ENCODE assay signal across 9 mouse cellular contexts in the genomic region with DNA sequence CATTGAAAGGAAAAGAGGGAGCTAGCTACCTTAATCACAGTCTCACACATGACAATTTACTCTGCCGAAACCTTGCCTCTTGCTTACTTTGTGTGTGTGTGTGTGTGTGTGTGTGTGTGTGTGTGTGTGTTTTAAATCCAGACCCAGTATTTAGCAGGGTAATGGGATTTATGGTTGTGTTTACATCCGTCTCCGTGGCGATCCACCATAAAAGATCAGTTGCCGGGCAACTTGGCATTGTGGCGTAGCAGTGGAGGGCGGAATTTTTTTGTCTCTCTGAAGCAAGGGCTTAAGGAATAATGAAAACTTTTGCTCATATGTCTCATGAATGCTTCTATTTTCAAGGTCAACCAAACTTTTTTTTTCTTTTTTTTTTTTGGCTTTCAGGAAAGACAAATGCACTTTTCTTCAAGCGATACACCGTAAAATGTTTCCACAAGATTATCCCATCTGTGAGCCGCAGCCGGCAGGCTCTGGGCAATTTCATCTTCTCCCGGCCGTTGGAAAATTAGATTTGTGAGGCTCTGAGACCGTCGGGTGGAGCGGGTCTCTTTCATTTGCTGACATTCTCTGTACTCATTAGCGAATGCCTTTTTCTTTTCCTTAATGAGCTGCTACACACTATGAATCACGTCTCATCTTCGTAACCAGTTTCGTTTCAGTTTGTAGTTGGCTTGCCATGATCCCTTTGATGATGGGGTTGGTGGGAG. TPM values are rescaled to one million over a fixed set of nuclear protein-coding genes. Genes with fewer than 3 reads are reported as not detected.
DNase-seq lines count a peak whose midpoint lies in the region; ATAC-seq and TF ChIP-seq lines count a peak whose summit lies in the region.
"Had no signal": no experiment of that assay in that cellular context is flagged by ENCODE, and none has a peak within 500 bp of the region (broad histone marks: within the 10 kb centered on the region; RNA-seq: fewer than 3 reads in every experiment).

No protein-coding gene starts in this region.

- H3K36me3 ChIP-seq in intestine, embryonic 15.5 days = no peaks in the 10 kb centered on the region
- H3K36me3 ChIP-seq in heart, adult 2 months (ENCODE audit: control insufficient read depth, insufficient read depth, low read length) = no peaks in the 10 kb centered on the region

- ATAC-seq in intestine, embryonic 15.5 days = peak; percentile 62

- no peak for TF ChIP-seq CTCF in olfactory bulb, adult 2 months (IDR thresholded peaks at IDR 0.05; ENCODE audit: insufficient read depth, low read depth, low read length)
- TF ChIP-seq CTCF in heart, adult 2 months (IDR thresholded peaks at IDR 0.05) = no peak

- H3K4me3 ChIP-seq in intestine, embryonic 15.5 days (replicated peaks) = peak overlapping the region; percentile 26
- peak overlapping the region; percentile 35 for H3K4me3 ChIP-seq in olfactory bulb, adult 2 months (ENCODE audit: insufficient read depth, low read depth, low read length)
- H3K4me3 ChIP-seq in heart, adult 2 months = no peak overlapping the region
- H3K4me3 ChIP-seq: megakaryocyte, embryonic 14.5 days had no signal

- H3K4me2 ChIP-seq in intestine, embryonic 15.5 days (replicated peaks) = peak overlapping the region; percentile 50

- peak; percentile 3 to 4 for DNase-seq in cerebellum, adult 18-20 months
- DNase-seq in cerebellum, postnatal 36 days = no peak
- DNase-seq in ovary, postnatal 36 days (ENCODE audit: low spot score) = peak; percentile 9
- no peak for DNase-seq in ovary, postnatal 14 days (ENCODE audit: low spot score)
- no peak for DNase-seq in heart, adult 2 months
- DNase-seq in natural killer cell, adult 2 months (ENCODE audit: low spot score in 2 of 2) = no peak

- H3K4me1 ChIP-seq in intestine, embryonic 15.5 days (replicated peaks) = 0 out of 2 replicates have a peak, but pooled peaks cover 5% of the 10 kb centered on the region
- H3K4me1 ChIP-seq in olfactory bulb, adult 2 months (ENCODE audit: control insufficient read depth, insufficient read depth, low read length) = no peaks in the 10 kb centered on the region
- no peaks in the 10 kb centered on the region for H3K4me1 ChIP-seq in heart, adult 2 months (ENCODE audit: control insufficient read depth, insufficient read depth, low read length)
- H3K4me1 ChIP-seq: megakaryocyte, embryonic 14.5 days had no signal

- no peak for TF ChIP-seq POLR2A in olfactory bulb, adult 2 months (IDR thresholded peaks at IDR 0.05; ENCODE audit: insufficient read depth, low read depth, low read length)
- TF ChIP-seq POLR2A in heart, adult 2 months (IDR thresholded peaks at IDR 0.05; ENCODE audit: insufficient read depth, low read depth, low read length) = no peak

- intact Hi-C loops in heart, adult 2 months (cut with DNase I) = no loop called here

- no peaks in the 10 kb centered on the region for H3K27me3 ChIP-seq in intestine, embryonic 15.5 days (replicated peaks)
- no peaks in the 10 kb centered on the region for H3K27me3 ChIP-seq in heart, adult 2 months (ENCODE audit: control insufficient read depth, insufficient read depth, low read length)

- 11% methylated on average over 20 of the region's 20 CpGs for WGBS in intestine, embryonic 15.5 days
- 13% methylated on average over 20 of the region's 20 CpGs for WGBS in olfactory bulb, adult 2 months
- 77% methylated on average over 20 of the region's 20 CpGs for WGBS in heart, adult 2 months

- no peak for TF ChIP-seq EP300 in heart, adult 2 months (IDR thresholded peaks at IDR 0.05; ENCODE audit: insufficient read depth, low read depth, low read length)

- H3K27ac ChIP-seq in intestine, embryonic 15.5 days = peak overlapping the region; percentile 40; the same call in 1 of the 2 replicates
- no peak overlapping the region for H3K27ac ChIP-seq in olfactory bulb, adult 2 months (ENCODE audit: insufficient read depth, low read depth, low read length)
- H3K27ac ChIP-seq in heart, adult 2 months = no peak overlapping the region

- no peaks in the 10 kb centered on the region for H3K9me3 ChIP-seq in intestine, embryonic 15.5 days
- H3K9me3 ChIP-seq: megakaryocyte, embryonic 14.5 days had no signal

- no peak overlapping the region for H3K9ac ChIP-seq in intestine, embryonic 15.5 days
- no peak overlapping the region for H3K9ac ChIP-seq in heart, adult 2 months (ENCODE audit: low read depth, low read length)

- no peaks in the 10 kb centered on the region for H3K79me2 ChIP-seq in heart, adult 2 months (replicated peaks; ENCODE audit: control insufficient read depth, insufficient read depth, low read length)

RNA-seq across cellular contexts. Expression of a gene that starts 53.9 kb away (rescaled TPM):
- polyA plus RNA-seq in intestine, embryonic 15.5 days (2015; fragmentation: Nextera tagmentation; extraction: Ambion mirVana) = 30.5 and 34.1 TPM in 2 replicates
- polyA plus RNA-seq in olfactory bulb, adult 2 months (2012; ENCODE audit: insufficient read depth, insufficient read length, low replicate concordance, missing spikeins) = not detected in 2 replicates
- 10 to 100 TPM in 1 of 2 experiments, 1 to 10 TPM in 1; 9.3 to 16.4 TPM for total RNA-seq in heart, adult 2 months (2021)
- polyA plus RNA-seq in heart, adult 2 months (2012; rRNA removed) = 6.7 and 9.2 TPM in 2 replicates

Comparison
In these comparisons a context has a peak if more than half of its experiments do, and no peak if none do; other contexts are left out.
1. DNase-seq: peak in cerebellum, adult 18-20 months (2 of 2) and ovary, postnatal 36 days (single experiment); none in cerebellum, postnatal 36 days (0 of 2), ovary, postnatal 14 days (single experiment), heart, adult 2 months (0 of 2) and natural killer cell, adult 2 months (0 of 2).